Mouse (Mus musculus): Measurements from ENCODE around the gene Svbp.

DNA sequence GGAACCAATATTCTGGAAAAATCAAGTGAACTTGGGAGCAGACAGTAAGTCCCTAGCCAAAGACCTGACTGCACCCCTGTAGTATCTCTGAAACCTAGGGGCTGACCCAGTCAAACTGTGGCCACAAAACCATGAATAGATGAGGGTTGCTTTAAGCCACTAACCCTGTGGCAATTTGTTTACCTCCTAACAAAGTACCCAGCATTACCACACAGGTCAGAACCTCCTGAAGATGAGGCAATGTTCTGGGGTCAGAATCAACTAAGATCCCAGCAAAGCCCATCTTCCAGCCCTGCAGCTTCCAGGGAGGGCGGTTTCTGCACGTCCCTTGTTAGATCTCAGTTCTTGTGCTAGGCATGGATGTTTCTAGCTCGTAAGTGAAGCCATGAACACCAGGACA, 29.4 kb downstream of the Svbp start:
- TF ChIP-seq CTCF (IDR thresholded peaks at IDR 0.05) (no peak), EP300 (IDR thresholded peaks at IDR 0.05) (no peak)
